Mouse (Mus musculus) cerebellum, adult 2 months (tissue): ENCODE results near the gene Lin7c.

ENCODE experiments used
- CTCF ChIP-seq: fragments of 200-500 bp; IDR thresholded peaks from 2 replicates; pipeline ENCODE4 v1.5.1; 2011; ENCODE audit warnings: low read depth, mild to moderate bottlenecking, control low read depth, low read length, moderate library complexity, borderline replicate concordance; ENCODE audit not compliant: insufficient read depth
- POLR2A ChIP-seq: fragments of 200-500 bp; IDR thresholded peaks from 2 replicates; pipeline ENCODE4 v1.6.1; 2011; ENCODE audit warnings: low read length, control low read depth, borderline replicate concordance; ENCODE audit not compliant: insufficient read depth

GRCm38 (mm10) chr2:109902869-109903268 is 12.2 kb downstream of the Lin7c start:
- TF ChIP-seq CTCF (no peak), POLR2A (no peak)
